Mouse (Mus musculus): ENCODE measurements around the gene Rasgef1b.

DNA sequence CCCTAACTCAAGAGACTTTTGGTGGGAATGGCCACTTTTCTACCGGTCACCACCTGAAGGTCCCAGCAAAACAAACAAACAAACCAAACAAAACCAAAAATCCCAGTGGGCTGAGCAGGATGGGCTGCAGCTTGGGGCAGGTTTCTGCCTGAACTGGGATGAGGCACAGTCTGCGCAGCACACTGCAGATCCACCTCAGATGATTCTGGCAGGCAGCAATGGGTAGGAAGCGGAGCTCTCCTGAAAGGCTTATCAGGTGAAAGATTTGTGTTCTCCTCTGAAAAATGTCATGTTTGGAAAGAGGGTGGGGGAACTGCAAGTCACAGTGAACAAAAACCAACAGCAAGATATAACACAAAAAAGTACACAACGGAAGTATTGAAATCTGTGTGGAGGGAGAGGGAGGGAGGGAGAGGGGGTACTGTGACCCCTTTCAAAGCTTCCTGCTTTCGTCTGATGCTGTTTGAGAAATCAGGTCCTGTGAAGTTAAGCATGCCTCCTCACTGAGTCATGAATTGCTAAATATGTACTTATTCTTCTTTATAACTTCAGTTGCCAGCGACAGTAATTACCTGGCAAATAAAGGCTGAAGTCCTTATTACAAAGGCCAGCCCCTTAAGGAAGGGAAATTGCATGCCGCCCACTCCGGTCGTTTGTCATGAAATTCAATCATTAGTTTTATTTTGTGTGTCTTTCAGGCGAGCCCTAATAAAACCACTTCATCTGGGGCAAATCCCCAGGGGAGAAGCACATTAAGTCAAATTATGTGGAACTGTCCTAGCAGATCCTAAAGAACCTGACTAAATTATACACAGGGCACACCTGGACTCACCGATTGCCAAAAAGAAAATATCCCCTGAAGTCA lies 491.7 kb downstream of the Rasgef1b start:
- TF ChIP-seq MAX (IDR thresholded peaks at IDR 0.05; ENCODE audit: low read depth) (no peak), POLR2A (IDR thresholded peaks at IDR 0.05; ENCODE audit: insufficient read length, low read depth) (no peak), E2F4 (IDR thresholded peaks at IDR 0.05; ENCODE audit: insufficient read depth) (no peak), USF1 (IDR thresholded peaks at IDR 0.05; ENCODE audit: low read depth) (no peak), POLR2AphosphoS2 (IDR thresholded peaks at IDR 0.05; ENCODE audit: insufficient read length, low read depth) (no peak)
